Mouse (Mus musculus) hindbrain, embryonic 16.5 days (tissue): ENCODE results near the gene Cep57. TPM values are rescaled to one million over a fixed set of nuclear protein-coding genes. Genes with fewer than 3 reads are reported as not detected.
A peak's percentile ranks its signal among the peaks of the same experiment; 100 is the strongest.

Source experiments
- ATAC-seq: fragments of 200-750 bp; cut with Nextera tagmentation; 2 replicates; pipeline ENCODE4 v1.8.0; 2017; ENCODE audit warnings: moderate TSS enrichment, moderate library complexity
- H3K27ac ChIP-seq: fragments of 300-500 bp; sonication (generic); 2 replicates; pipeline ENCODE4 v1.5.1; 2014; ENCODE audit warnings: low read depth, mild to moderate bottlenecking, control low read depth, low read length, moderate library complexity
- H3K27me3 ChIP-seq: fragments of 300-500 bp; sonication (generic); replicated peaks from 2 replicates; pipeline ENCODE4 v1.6.1; 2014; ENCODE audit warnings: low read length; ENCODE audit not compliant: control insufficient read depth, insufficient read depth
- H3K36me3 ChIP-seq: fragments of 300-500 bp; sonication (generic); 2 replicates; pipeline ENCODE4 v1.6.1; 2014; ENCODE audit warnings: mild to moderate bottlenecking, low read length, moderate library complexity, mixed read lengths; ENCODE audit not compliant: control insufficient read depth, insufficient read depth
- H3K4me1 ChIP-seq: fragments of 300-500 bp; sonication (generic); 2 replicates; pipeline ENCODE4 v1.6.1; 2014; ENCODE audit warnings: low read depth, low read length; ENCODE audit not compliant: control insufficient read depth, insufficient read depth
- H3K4me2 ChIP-seq: fragments of 300-500 bp; sonication (generic); 2 replicates; pipeline ENCODE4 v1.6.1; 2014; ENCODE audit warnings: mild to moderate bottlenecking, low read length, control low read depth, moderate library complexity
- H3K4me3 ChIP-seq: fragments of 300-500 bp; sonication (generic); 2 replicates; pipeline ENCODE4 v1.5.1; 2014; ENCODE audit warnings: mild to moderate bottlenecking, low read length, control low read depth, moderate library complexity
- H3K9ac ChIP-seq: fragments of 300-500 bp; sonication (generic); 2 replicates; pipeline ENCODE4 v1.6.1; 2014; ENCODE audit warnings: low read depth, mild to moderate bottlenecking, control low read depth, low read length, moderate library complexity
- H3K9me3 ChIP-seq: fragments of 300-500 bp; sonication (generic); 2 replicates; pipeline ENCODE4 v1.6.1; 2014; ENCODE audit warnings: mild to moderate bottlenecking, low read length, moderate library complexity; ENCODE audit not compliant: control insufficient read depth
- WGBS: fragments of 180-500 bp; shearing (Covaris S2); extraction: QIAGEN DNeasy Blood & Tissue Kit; methylation state at CpG from one replicate; pipeline ENCODE4 v1.1.7; 2014; 5-methylcytosine and 5-hydroxymethylcytosine counted together
- polyA plus RNA-seq: library from polyadenylated mRNA; unstranded; fragments of >200 nt; fragmentation: Nextera tagmentation; extraction: Ambion mirVana; gene quantifications from 2 replicates; pipeline ENCODE4 v1.2.1, GENCODE M21; 2015

The Cep57 gene
- polyA plus RNA-seq, 1 experiment from 2014 or later = 34.8 TPM

DNA sequence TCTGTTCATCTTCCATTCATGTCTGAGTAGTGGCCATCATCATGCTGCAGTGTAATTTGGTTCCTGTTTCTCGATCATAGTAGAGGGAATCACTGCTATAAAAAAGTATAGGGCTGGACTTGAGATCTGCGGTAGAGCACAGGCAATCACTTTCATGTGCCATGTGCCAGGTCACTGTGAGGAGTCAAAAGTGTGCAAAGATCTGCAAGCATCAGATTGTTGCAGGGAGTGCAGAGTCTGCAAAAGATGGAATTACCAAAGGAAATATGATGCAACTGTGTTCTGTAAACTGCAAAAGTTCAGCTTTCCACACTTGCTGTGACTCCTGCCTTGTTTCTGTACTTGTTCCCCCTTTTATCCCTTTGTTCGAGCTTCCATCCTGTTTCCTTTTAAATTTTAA lies 20.7 kb upstream of the Cep57 start:
- Histone ChIP-seq H3K4me1 (no peaks in the 10 kb centered on the region), H3K4me3 (no peak overlapping the region), H3K27me3 (no peaks in the 10 kb centered on the region), H3K27ac (no peak overlapping the region), H3K36me3 (peaks cover 2% of the 10 kb centered on the region; the same call in 1 of the 2 replicates), H3K9ac (no peak overlapping the region), H3K9me3 (no peaks in the 10 kb centered on the region), H3K4me2 (no peak overlapping the region)
- no peak for ATAC-seq
- WGBS = 93% methylated on average over 3 of the region's 3 CpGs

DNA sequence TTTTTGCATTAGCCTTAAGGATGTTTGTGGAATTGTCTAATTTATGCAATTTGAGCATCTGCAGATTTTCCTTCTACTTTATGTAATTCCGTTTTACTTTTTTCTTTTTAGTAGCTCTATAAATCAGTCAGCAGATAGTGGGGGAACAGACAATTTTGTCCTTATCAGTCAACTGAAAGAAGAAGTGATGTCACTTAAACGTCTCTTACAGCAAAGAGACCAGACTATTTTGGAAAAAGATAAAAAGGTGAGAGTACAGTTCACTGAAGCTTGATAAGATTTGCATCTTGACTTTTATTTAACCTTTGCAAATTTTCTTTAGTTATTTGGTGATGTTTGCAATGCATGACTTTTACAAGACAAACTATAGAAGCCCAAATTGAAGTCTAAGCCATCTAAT lies 9.8 kb upstream of the Cep57 start:
- Histone ChIP-seq H3K27me3 (no peaks in the 10 kb centered on the region), H3K9ac (no peak overlapping the region), H3K4me1 (no peaks in the 10 kb centered on the region), H3K9me3 (no peaks in the 10 kb centered on the region), H3K36me3 (peaks cover 38% of the 10 kb centered on the region), H3K27ac (no peak overlapping the region), H3K4me3 (no peak overlapping the region), H3K4me2 (no peak overlapping the region)
- ATAC-seq = no peak
- 90% methylated on average over 2 of the region's 2 CpGs for WGBS

DNA sequence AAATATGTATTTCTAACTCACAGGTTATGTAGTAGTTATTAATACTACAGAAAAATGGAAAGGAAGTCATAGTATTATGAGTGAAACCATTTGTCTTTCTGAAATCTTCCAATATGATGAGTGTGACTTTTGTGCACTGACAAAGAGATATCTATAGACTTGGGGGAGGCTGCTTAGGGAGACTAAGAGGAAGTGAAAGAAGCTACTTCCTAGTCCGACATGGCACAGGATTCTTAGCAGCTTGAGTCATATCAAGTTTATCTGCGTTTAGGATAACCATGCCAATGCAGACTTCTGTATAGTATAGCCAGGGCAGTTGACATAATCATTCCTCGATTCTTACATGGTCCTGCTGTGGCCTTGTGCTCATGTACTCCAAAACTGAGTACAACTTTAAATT lies 8.3 kb upstream of the Cep57 start:
- ATAC-seq = no peak
- Histone ChIP-seq H3K9me3 (no peaks in the 10 kb centered on the region), H3K27me3 (no peaks in the 10 kb centered on the region), H3K4me1 (no peaks in the 10 kb centered on the region), H3K36me3 (peaks cover 34% of the 10 kb centered on the region), H3K4me2 (no peak overlapping the region), H3K4me3 (no peak overlapping the region), H3K9ac (no peak overlapping the region), H3K27ac (no peak overlapping the region)
- 95% methylated on average over 3 of the region's 3 CpGs for whole genome bisulfite sequencing

DNA sequence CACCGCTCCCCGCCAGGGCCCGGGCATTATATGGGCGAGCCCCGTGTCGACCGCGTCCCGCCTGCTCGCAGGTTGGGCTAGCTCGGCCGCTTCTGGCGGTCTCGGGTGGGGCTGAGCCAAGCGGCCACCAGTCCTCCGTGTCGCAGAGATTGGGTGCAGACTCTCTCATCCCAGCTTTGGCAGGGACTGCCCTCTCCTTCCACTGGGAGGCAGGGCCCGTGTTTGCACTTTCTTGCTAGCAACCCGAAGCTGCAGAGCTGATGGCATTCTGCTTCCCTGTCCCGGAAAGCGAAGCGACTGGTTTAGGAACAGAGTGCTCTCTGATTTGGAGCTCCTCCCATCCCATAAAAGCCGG lies 1.2 kb upstream of the Cep57 start:
- H3K4me1 ChIP-seq = peaks cover 19% of the 10 kb centered on the region
- H3K4me2 ChIP-seq = peak overlapping the region; percentile 73
- H3K9ac ChIP-seq = peak overlapping the region; percentile 91
- peak overlapping the region; percentile 55 for H3K4me3 ChIP-seq
- peaks cover 6% of the 10 kb centered on the region for H3K36me3 ChIP-seq
- peak overlapping the region; percentile 98 for H3K27ac ChIP-seq
- peak; percentile 5 for ATAC-seq
- no peaks in the 10 kb centered on the region for H3K27me3 ChIP-seq
- no peaks in the 10 kb centered on the region for H3K9me3 ChIP-seq
- 2% methylated on average over 19 of the region's 23 CpGs for WGBS

DNA sequence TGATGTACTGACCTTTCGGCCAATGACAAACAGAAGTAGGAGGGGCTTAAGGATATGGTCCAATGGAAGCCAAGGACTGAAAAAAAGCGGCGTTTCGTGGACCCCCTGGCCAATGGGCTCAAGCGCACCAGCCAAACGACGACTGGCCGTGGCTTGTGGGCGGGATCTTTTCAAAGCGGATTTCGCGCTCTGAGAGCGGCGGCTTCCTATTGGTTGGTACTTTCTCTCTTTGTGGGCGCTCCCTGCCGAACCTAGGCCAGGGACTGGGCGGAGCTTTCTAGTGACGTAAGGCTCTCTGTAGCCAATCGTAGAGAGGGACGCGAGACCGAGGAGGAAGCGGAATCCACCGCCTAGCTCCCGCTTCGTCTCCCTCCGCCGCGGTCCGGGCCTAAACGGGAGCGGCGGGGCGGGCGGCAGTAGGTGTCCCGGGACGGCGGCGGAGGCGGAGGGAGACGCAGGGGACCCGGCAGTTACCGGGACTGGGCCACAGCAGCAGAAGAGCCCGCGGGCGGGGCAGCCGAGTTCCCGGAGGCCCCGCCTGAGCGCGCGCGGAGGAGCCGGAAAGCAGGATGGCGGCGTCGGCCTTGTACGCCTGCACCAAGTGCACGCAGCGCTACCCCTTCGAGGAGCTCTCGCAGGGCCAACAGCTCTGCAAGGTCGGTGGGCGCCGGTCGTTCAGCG lies 639 bp upstream of the Cep57 start, which contains the start of gene Fam76b:
Gene Fam76b (plus strand): TSS at position 311 of the 681 bp plus-strand sequence.
- Histone ChIP-seq H3K4me1 (peaks cover 19% of the 10 kb centered on the region), H3K27ac (peak within 1 kb of the TSS; percentile 98), H3K4me2 (peak within 1 kb of the TSS; percentile 78), H3K9me3 (no peaks in the 10 kb centered on the region), H3K4me3 (peak within 1 kb of the TSS; percentile 55), H3K9ac (peak within 1 kb of the TSS; percentile 91), H3K27me3 (no peaks in the 10 kb centered on the region), H3K36me3 (peaks cover 5% of the 10 kb centered on the region)
- peak; percentile 97 for ATAC-seq
- under 1% methylated on average over 62 of the region's 67 CpGs for WGBS

DNA sequence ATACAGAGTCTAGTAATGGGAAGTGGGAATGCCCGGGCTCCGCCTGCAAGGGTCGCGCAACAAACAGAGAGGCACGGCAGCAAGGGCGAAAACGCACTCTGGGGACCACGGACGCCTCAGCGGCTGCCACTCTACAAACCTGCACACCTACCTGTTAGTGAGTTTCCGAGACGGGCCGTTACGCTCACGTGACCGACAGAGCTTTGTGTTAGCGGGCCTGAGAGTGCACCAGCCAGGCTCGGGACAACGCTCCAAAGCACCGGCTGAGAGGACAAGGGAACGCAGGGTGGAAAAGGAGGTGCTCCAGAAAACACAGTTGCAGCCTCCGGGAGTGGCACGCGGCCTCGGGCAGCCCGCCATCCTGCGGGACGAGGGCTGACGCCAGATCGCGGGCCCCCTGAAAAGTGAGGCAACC lies 509 bp downstream of the Cep57 start:
- Histone ChIP-seq H3K36me3 (peaks cover 2% of the 10 kb centered on the region), H3K9ac (peak overlapping the region; percentile 69), H3K27ac (peak overlapping the region; percentile 97), H3K27me3 (no peaks in the 10 kb centered on the region), H3K9me3 (no peaks in the 10 kb centered on the region), H3K4me2 (peak overlapping the region; percentile 78), H3K4me1 (peaks cover 19% of the 10 kb centered on the region), H3K4me3 (peak overlapping the region; percentile 55)
- no peak; the same call in 1 of the 2 replicates for ATAC-seq
- WGBS = under 1% methylated on average over 31 of the region's 31 CpGs

DNA sequence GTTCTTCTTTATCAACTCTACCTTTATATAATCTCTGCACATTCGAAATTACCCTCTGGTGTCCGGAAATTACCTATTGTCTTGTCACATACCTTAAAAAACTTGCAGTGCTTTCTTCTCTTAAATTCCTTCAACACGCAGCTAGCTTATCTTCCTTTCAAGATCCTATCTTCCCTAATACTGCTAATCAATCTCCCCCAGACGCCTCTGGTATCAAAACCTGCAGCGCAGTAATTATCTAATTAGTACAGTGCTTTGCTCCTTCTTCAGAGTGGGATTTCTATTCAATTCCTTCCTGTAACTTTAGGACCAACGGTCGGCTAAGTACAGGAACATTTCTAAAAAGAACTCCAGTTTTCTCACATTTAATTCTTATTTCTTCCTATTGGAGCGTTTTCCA lies 1.0 kb downstream of the Cep57 start:
- Histone ChIP-seq H3K4me1 (peaks cover 19% of the 10 kb centered on the region), H3K27me3 (no peaks in the 10 kb centered on the region), H3K27ac (peak overlapping the region; percentile 97), H3K4me3 (peak overlapping the region; percentile 55), H3K9me3 (no peaks in the 10 kb centered on the region), H3K9ac (peak overlapping the region; percentile 69), H3K4me2 (peak overlapping the region; percentile 78), H3K36me3 (peaks cover 3% of the 10 kb centered on the region; the same call in 1 of the 2 replicates)
- 8% methylated on average over 8 of the region's 8 CpGs for WGBS
- ATAC-seq = no peak

DNA sequence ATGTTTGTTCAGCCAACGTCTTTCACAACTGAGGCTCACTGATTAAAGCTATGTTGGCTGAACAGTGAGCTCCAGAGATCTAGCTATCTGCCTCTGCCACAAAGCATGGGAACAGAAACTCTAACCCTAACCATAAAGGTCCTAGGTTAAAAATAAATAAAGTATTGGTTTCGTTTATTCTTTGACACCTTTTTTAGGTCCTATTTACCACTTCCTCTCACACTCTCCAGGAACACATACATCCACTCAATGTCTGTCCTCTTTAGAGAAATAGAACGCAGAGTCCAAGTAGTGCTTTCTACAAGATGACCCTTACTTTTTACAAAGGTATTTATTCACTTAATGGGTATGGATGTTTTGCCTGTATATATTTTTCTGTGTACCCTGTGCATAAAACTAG lies 6.1 kb downstream of the Cep57 start:
- Histone ChIP-seq H3K4me2 (no peak overlapping the region), H3K4me3 (no peak overlapping the region), H3K27ac (no peak overlapping the region), H3K27me3 (no peaks in the 10 kb centered on the region), H3K9me3 (no peaks in the 10 kb centered on the region), H3K9ac (no peak overlapping the region), H3K4me1 (peaks cover 13% of the 10 kb centered on the region), H3K36me3 (peaks cover 29% of the 10 kb centered on the region)
- 97% methylated on average over 3 of the region's 3 CpGs for WGBS
- ATAC-seq = no peak

DNA sequence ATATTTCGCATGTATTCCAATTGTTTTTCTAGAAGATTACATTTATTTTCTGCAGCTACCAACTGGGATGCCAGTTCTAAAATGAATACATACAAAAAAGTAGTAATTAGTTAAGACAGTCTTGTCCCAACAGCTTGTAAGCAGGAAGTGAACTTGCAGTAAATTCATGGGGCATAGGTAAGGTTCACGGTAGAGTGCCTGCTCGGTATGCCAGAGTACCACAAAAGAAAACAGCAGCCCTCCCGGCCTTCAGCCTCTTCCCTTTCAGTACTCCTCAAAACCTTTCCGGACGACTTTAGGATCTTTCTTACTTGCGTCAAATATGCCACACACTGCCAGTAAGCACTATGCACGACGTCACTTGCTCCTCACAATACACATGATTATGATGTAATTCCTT lies 8.5 kb downstream of the Cep57 start:
- H3K9me3 ChIP-seq = no peaks in the 10 kb centered on the region
- H3K4me2 ChIP-seq = no peak overlapping the region
- H3K27me3 ChIP-seq = no peaks in the 10 kb centered on the region
- no peak overlapping the region for H3K4me3 ChIP-seq
- WGBS = 86% methylated on average over 9 of the region's 9 CpGs
- no peak for ATAC-seq
- H3K27ac ChIP-seq = no peak overlapping the region
- H3K36me3 ChIP-seq = peaks cover 32% of the 10 kb centered on the region
- H3K4me1 ChIP-seq = no peaks in the 10 kb centered on the region
- H3K9ac ChIP-seq = no peak overlapping the region
